Mouse (Mus musculus) small intestine, adult 2 months (tissue): ENCODE results near the gene Adamts16.

Experiments used
- CTCF ChIP-seq: fragments of 200-500 bp; IDR thresholded peaks from 2 replicates; pipeline ENCODE4 v1.5.1; 2012; ENCODE audit warnings: low read depth, mild to moderate bottlenecking, control low read depth, inconsistent platforms, low read length, moderate library complexity, mixed read lengths; ENCODE audit not compliant: insufficient replicate concordance, insufficient read length; ENCODE audit errors: extremely low read depth
- POLR2A ChIP-seq: fragments of 200-500 bp; IDR thresholded peaks from 2 replicates; pipeline ENCODE4 v1.6.1; 2012; ENCODE audit warnings: low read depth, mild to moderate bottlenecking, control low read depth, inconsistent platforms, low read length, moderate library complexity

DNA sequence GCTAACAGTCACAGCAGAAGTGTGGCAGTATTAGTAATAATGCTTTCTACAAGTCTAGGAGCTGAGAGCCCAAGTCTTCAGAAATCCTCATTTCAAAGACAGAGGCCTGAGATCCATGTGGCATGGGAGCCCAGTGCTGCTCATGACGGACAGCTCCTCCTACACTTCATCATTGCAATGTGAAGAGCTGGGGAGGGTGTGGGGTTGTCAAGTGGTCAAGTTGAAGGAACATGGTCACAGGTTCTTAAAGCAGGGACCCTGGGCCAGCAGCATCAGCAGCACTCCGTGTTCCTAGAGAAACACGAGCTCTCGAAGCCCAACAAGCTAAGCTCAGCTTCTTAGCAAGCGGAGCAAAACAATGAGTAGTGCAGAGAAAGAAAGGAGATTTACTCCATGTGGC, 155.8 kb downstream of the Adamts16 start:
- TF ChIP-seq CTCF, result no peak
- no peak for TF ChIP-seq POLR2A
